Mouse (Mus musculus) thymus, postnatal 0 days (tissue): ENCODE measurements around the gene Eri2. TPM values are rescaled to one million over a fixed set of nuclear protein-coding genes. Genes with fewer than 3 reads are reported as not detected.

Source experiments
- DNase-seq: peaks from one replicate; pipeline ENCODE4 v3.0.0-alpha.2; 2015; ENCODE audit warnings: low spot score
- polyA plus RNA-seq: library from polyadenylated mRNA; unstranded; fragments of >200 nt; fragmentation: Nextera tagmentation; extraction: Ambion mirVana; gene quantifications from 2 replicates; pipeline ENCODE4 v1.2.1, GENCODE M21; 2015

Eri2 gene
- polyA plus RNA-seq = 14.0 and 14.5 TPM in 2 replicates

DNA sequence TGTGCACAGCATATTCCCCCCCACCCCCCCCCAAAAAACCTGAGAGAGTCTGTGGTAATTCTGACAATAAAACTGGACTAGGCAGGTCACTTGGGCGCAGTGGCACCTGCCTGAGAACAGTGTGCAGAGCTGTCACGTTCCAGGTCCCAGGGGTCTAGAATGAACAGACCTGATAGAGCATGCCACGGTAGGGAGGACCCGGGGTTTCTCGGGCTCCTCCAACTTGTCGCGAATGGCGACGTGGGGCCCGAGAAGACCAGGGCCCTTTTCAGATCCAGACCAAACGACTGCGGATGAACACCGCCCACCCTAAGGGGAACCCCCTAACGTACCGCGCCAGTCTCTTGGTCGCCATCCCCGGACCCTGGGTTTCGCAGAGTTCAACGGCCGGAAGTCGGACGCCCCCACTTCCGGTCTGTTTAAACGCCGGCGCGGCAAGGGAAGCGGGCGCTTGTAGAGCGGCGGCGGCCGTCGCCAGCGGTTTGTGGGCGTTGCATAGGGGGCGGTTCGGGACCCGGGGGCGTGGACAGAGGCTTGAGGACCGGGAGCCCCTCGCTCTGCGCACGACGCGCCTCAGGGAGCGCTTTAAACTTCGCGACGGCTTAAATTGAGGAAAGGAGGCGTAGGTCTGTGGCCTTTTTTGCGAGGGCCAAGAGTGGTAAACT, at the start of gene Eri2, which contains the start of gene Rexo5:
Gene Eri2 (minus strand): TSS at position 473 of the 665 bp plus-strand sequence.
Gene Rexo5 (plus strand): TSS at position 421 of the 665 bp plus-strand sequence.
- peak; percentile 89 for DNase-seq

DNA sequence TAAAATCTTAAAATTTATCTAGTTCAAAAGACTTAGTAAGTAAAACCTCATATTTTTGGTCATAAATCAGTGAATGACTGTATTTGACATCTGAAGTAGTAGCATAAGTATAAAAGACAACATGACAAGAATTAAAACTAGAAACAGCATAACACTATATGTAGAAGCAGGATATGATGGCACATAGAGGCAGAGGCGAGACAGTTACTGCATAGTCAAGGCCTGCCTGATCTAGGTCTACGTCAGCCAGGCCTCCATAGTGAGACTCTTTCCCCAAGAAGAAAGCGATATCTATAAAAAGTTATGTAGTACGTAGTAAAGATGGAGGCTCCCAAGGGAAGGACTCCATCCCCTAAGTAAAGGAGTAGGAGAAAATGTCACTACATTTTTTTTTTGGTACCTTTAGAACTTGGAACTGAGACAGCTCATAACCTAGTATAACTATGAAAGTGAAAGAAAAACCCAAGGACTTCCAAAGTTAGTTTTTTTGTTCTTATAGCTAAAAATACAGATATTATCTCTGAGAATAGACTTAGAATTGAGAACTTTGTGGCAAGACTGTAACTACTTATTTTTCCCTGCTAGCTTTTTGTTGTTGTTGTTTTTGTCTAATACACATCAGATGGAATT, 48.1 kb upstream of the Eri2 start:
- DNase-seq = no peak

DNA sequence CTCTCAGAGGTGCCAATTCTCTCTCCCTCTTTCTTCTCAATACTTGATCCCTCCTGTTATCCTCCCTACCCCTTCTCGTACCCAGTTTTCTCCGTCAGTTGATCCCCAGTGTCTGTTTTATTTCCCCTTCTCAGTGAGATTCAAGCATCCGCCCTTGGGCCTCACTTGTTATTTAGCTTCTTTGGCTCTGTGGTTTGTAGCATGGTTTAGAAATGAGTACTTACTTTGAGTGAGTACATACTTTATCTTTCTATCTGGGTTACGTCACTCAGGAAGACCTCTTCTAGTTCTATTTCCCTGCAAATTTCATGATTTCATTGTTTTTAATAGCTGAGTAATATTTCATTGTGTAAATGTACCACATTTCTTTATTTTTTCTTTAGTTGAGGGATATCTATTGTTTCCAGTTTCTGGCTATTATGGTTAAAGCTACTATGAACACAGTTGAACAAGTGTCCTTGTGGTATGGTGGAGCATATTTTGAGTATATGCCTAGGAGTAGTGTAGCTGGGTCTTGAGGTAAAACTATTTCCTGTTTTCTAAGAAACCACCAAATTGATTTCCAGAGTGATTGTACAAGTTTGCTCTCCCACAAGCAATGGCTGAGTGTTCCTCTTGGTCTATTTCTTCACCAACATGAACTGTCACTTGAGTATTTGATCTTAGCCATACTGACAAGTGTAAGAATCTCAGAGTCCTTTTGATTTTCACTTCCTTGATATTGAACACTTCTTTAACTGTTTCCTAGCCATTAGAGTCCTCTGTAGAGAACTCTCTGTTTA, 42.3 kb upstream of the Eri2 start:
- DNase-seq = peak; percentile 54

DNA sequence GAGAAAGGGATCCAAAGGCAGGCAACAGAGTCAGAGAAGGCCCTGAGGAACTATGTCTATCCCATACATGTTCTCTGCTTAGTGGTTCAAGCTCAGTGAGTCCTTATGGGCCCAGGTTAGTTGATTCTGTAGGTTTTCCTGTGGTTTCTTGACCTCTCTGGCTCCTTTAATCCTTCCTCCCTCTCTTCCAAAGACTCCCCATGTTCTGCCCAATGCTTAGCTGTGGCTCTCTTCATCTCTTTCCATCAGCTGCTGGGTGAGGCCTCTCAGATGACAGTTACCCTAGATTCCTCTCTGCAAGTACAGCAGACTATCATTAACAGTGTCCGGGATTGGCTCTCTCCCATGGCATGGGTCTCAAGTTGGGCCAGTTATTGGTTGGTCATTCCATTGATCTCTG, 41.5 kb upstream of the Eri2 start:
- no peak for DNase-seq

DNA sequence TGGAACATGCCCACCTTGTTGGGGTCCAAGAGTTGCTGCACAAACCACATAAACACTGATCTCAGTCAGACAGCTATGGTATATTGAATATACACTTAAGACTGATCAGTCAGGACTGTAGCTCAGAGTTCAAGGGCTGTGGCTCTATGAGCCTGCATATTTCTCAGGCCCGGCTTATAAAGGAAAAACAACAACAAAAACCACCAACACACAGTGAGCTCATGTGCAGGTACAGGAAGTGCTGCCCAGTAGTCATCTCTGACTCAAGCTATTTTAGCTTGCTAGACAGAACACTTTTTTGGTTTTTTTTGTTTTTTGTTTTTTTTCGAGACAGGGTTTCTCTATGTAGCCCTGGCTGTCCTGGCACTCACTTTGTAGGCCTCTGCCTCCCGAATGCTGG, 14.9 kb upstream of the Eri2 start:
- no peak for DNase-seq

DNA sequence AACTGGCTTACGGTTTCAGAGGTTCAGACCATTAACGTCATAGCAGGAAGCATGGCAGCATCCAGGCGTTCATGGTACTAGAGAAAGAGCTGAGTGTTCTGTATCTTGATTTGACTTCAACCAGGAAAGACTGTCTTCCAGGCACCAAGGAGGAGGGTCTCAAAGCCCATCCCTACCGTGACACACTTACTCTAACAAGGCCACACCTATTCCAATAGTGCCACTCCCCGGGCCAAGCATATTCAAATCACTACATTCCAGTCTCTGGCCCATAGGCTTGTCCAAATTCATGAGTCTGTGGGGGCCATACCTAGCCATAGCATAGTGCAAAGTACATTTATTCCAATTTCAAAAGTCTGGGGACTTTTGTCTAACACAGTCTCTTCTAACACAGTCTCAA, 13.5 kb upstream of the Eri2 start:
- no peak for DNase-seq

DNA sequence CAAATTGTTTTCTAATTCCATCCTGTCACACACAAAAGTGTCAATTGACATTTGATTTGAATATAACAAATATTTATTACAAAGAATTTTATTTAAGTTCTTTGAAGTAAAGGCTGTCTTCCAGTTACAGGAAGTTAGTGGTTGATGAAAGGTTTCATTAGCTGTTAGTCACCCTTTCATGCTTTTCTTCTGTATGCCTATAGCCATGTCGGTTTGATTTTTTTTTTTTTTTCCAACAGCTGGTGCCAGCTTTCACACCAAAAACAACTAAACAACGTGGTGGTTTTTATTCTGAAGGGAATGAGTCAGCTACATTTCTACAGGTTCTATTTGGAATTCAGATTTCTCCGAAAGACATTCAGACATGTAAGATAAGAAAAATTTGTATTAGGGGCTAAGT, 7.1 kb upstream of the Eri2 start:
- DNase-seq = no peak

DNA sequence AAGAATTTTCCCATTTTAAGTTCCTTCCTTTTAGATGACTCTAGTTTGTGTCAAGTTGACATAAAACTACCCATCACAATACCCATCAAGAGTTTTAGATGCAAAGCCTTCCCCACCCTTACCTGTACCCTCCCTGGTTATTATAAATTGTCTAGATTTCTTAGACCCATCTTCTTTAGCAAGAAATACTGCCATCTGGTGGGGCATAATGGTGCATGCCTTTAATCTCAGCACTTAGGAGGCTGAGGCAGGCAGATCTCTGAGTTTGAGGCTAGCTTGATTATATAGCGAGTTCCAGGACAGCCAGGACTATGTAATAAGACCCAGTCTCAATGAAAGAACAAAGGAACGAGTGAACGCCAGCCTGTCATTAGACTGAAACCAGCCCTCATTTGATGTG, 6.6 kb upstream of the Eri2 start:
- peak; percentile 5 for DNase-seq

DNA sequence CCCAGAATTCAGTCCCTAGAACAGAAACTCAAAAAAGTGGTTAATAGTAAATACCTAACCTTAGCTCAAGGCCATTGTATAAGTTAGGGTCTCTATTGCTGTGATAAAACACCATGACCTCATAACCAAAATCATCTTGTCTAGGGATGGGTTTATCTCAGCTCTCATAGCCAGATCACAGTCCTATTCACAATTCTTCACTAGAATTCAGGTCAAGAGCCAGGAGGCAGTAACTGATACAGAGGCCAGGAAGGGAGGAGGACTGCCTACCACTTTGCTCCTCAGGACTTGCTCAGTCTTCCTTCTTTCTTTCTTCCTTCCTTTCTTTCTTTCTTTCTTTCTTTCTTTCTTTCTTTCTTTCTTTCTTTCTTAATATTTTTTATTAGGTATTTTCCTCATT, 1.5 kb upstream of the Eri2 start:
- no peak for DNase-seq

DNA sequence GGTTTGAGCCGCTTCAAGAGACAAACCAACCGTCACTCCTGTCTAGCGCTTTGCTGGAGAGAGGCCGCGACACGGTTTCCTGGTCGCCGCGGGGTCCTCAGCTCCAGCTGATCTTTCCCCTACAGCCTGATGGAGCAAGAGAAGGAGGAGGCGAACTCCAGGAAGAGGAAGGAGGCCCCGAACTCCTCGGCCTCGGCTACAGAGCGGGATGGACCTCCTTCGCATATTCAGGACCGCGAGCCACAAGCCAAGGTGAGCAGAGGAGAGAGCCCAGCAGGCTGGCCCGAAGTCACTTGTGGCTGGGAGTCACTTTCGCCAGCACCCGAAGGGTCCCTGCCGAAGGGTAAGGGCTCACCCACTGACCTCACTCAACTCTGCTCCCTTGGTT, 387 bp upstream of the Eri2 start:
- DNase-seq = no peak

DNA sequence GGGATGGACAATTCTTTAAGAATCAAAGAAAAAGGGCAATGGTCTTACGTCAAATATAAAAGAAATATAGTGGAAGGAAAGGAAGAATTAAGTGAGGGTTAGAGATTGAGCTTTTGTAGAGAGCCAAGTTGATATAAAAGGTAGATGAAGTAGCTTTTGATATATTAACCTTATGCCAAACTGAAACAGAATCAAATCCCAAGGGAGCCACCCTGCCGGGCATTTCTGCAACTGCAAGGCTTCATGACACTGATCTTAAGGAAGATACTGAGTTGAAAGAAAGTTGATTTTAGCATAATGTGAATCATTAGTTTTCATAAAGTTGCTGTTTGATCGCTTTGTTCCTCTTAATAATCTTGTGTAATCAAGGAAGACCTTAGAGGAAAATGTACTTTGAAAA, 4.8 kb downstream of the Eri2 start:
- no peak for DNase-seq

DNA sequence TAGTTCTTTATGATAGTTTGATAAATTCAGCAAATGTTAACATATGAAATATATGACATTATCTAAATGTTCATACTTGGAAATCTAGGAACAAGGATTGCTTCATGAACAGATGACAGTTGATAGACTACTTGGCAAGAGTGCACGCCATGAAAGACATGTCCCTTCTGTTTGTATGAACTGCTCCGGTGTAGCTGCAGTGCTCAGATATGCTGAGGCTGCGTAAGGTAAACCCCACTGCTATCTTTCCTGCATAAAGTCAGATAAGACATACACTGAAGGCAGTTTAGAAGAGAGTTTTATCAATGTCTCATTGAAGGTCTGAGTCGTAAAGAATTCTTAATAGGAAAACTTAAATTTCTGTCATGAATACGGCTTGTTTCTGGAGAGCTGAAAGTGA, 8.9 kb downstream of the Eri2 start:
- no peak for DNase-seq

DNA sequence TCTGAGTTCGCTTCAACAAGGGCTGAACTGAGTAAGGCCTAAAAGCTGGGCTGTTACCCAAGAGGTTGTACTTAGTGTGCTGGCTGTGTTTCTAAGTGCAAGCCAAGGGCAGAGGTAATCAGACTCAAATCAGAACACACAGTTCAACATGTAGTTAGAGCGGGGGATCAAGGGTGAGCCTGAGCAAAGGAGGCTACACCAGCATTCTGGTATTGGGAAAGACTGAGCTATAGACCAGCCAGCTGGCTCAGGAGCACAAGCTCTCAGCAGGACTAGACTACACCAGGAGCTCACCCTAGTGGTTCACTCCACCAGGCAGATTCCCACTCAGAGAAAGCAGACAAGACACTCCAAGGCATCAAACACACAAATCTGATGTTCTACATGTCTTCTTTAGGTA, 10.4 kb downstream of the Eri2 start:
- DNase-seq = no peak

DNA sequence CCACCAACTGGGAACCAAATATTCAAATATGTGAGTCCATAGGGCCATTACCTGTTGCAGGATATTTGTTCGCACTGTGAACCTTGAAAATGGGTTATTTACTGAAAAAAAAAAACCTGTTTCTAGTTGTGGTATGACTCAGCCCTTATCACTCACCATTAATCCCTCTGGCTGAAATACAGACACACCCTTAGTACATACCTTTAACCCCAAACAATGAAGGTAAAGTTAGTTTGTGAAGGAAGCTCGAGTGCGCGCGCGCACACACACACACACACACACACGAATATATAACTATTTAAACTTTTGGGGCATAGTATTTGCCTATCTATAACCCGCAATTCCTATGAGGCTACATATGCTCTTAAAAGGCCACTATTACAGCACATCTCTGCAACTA, 24.0 kb downstream of the Eri2 start:
- no peak for DNase-seq

DNA sequence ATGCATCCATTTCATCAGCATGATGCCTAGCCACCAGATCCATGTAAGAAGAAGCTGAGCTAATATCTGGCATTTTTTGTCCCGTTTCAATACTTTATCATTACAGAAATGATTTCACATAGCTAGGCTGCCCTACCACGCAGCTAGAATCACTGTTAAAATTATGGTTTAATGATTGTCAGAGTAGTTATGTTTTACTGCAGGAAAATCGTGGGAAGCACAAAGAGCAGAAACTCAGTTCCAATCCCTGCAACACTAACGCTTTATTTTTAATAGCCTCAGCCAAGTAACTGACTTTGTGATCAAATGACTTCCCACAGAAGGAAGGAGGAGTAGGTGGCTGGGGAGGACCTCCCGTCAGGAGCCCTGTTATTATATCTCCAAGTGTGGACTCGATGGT, 26.9 kb downstream of the Eri2 start:
- DNase-seq = no peak

DNA sequence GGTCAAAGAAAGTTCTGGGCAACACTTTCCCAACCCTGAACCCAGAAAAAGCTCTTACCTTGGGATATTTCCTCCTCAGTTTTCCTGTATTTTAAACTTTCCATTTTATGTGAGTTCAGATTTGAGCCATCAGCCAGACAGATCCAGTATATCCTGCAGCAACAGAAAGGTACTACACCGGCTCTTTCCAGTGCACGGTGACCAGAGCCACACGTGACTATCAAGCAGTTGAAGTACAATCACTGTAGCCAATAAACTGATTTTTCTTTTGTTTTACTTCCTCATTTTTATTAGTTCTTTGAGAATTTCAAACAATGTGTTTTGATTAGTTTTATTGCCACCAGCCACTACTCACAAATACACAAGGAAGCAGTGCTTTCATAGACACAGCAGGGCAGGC, 29.5 kb downstream of the Eri2 start:
- DNase-seq = no peak

DNA sequence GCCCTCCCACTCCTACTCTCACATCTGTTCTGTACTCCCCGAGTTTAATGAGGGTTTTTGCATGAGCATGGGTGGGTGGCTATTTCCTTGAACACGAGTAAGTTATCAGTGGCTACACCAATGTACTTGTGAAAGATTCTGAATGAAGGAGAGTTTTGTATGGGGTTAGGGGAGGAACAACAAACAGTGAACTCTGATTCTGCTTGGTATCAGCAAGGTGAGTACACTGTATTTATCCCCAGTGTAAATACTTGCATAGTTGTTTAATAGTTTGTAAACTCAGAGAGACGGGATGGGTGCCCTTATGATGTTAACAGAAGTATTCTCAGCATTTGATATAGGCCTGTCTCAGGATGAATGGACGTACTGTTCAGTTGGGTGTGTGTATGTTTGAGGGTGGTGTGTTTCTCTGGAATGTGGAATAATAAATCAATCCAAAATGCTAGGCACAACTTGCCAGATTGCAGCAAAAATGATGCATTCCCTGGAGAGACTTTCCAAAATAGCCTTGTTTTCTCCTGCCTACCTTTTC, 31.6 kb downstream of the Eri2 start:
- no peak for DNase-seq

DNA sequence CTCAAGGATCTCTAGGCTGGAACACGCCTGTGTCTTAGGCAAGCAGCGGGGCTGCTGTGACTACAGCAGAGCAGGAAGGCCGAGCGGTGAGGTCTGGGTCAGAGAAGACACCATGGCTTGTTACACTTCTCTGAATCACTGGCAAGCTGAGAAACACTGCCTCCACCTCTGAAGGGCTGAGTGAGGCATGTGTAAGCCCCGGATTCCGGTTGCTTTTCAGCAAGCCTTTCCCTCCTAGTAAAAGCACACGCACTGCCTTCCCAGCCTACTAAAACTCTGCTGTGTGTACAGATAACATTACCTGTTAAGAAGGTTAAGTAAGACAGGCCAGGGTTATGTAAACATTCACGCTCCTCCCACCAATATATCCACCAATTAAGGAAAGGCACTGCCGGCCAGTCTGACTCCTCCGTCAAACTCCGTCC, 33.3 kb downstream of the Eri2 start, which contains the start of gene Acsm3:
Gene Acsm3 (plus strand): TSS at position 397 of the 425 bp plus-strand sequence.
- no peak for DNase-seq

DNA sequence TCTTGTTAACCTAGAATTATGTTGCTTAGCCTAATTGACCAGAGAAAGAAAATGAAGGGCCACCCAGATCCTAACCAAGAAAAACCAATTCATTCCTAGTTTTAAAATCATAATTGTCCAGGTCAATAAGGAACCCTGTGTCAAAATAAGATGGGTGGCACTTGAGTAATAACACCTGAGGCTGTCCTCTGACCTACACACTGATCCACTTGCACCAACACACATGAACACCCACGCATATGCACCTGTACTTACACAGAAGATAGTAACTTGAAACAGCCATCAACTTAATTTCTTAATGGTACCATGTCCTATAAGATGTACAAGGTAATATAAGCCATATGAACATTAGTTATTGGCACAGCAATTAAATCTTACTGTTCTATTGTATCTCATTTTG, 40.2 kb downstream of the Eri2 start:
- no peak for DNase-seq

DNA sequence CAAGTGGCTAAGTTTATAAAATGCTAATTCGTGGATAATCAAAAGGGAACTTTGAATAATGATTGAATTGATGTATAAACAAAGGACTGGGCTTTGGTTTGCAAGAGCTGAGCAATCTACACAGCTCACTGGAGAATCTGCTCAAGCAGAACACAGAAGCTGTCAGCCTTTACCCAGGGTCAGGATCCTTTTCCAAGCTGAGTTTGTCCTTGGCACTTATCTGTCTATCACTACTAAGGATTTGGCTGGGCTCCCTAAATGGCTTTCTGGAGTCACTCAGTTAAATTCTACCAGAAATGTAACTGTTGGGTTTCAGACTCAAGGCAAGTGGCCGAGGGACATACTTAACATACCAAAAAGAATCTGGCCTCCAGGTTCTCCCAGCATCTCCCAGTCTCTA, 43.9 kb downstream of the Eri2 start:
- no peak for DNase-seq

DNA sequence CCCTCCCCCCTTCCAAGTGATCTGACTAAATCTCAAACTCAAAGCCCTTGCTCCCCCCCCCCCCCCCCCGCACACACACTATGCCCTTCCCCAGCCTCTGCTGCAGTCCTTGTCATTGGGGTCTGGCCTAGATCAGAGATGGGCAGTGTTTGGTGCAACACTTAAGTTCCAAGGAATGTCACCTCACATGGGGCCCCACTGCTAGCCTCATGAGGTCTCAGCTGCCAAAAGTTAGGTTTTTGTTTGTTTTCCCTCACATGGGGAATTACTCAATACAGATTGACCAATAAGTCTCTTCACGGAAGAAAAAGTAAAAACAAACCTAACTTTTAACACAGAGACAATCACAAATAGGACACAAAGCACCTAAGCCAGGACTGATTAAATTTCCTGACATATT, 45.1 kb downstream of the Eri2 start:
- no peak for DNase-seq

DNA sequence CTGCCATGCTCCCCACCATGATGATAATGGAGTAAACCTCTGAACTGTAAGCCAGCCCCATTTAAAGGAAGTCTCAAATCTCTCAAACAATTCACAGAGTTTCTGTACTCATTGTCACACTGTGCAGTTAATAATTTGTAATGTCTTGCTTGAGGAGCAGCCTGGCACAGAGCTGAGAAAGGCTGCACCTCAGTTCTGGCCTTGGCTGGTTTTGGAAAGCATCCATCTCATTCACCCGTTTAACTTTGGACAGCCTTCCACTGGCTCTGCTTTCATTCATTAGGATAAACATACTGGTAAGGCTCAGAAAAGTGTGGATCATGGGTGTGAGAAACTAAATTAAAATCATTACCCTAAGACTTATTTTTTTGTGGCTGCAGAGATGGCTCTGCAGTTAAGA, 48.0 kb downstream of the Eri2 start:
- DNase-seq = no peak
